Mouse (Mus musculus) embryo, embryonic 10 days (tissue): ENCODE data around the gene Gng12.
"Not testable (repeated sequence)": the region's sequence is repeated elsewhere in the genome, so short reads cannot be mapped to it uniquely, and the experiment has no call there.

Source experiments
- DNase-seq: peaks from one replicate; pipeline ENCODE4 v3.0.0-alpha.2; 2015; ENCODE audit warnings: low spot score

Gene Gng12

DNA sequence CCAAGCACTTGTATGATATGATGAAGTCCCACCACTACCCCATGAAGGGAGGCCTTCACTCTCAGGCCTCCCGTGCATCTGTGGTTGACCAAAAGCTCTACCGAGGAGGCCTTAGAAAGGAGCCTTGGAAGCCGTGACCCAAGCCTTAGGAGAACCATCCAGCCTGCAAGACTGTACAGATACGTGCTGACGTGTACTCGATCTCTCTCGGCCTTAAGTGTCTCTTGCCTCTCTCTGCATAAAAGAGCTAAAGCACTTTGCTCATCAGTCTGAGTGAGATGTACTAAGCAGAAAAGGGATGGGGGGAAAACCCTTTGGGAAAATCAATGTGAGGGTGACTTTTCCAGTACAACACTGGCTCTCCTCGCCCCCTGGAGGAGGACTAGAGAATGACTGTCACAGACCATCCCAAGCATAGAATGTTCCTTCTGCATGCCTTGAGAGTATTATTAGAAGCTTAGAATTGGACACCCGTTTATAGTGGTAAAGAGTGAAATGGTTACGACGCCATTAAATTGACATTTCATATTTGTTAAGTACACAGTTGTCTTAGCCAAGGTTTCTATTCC, 59.0 kb downstream of the Gng12 start:
- peak; percentile 43 for DNase-seq

DNA sequence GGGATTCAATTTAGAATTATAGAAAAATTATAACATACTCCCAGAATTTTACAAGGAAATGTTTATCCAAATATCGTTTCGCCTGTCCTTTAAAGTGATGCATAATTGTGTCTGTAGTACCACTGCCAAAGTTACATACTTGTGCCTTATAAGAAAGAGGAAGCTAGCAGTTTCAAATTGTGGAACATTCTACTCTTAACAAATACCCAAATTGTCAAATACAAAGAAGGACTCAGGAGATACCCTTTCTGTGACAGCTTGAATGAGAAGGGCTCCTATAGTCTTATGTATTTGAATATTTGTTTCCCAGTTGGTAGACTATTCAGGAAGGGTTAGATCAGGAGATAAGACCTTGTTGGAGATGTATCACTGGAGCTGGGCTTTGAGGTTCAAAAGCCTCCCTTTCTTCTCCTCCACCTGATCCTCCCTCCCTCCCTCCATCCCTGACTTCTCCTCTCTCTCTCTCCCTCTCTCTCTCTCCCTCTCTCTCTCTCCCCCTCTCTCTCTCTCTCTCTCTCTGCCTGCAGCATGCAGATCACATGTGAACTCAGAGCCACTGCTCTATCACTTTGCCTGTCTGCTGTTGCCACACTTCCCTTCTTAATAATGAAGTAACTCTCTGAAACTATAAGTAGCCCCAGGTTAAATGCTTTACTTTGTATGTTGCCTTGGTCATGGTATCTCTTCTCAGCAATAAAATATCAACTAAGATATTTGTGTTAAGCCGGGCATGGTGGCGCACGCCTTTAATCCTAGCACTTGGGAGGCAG, 62.5 kb downstream of the Gng12 start:
- no peak for DNase-seq

DNA sequence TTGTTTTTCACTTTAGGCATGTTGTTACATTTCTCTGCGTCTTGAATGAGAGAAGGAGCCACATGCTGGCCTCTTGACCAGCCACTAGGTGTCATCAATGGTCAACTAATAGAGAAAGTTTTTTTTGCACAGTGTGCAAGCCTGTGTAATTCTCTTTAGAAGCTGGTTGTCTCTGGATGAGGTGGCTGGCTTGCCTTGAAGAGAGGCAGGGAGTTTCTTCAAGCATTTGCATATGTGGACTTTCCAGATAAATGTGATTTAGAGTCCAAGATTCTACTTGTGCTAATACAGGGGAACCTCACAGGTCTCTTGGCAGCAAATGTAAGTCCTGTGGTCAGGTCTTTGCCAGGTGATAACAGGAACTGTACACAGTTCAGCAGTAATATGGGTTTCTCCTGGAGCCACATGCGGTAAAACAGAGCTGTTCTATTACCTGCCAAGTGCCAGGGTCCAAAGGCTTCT, 66.4 kb downstream of the Gng12 start:
- peak; percentile 72 for DNase-seq

DNA sequence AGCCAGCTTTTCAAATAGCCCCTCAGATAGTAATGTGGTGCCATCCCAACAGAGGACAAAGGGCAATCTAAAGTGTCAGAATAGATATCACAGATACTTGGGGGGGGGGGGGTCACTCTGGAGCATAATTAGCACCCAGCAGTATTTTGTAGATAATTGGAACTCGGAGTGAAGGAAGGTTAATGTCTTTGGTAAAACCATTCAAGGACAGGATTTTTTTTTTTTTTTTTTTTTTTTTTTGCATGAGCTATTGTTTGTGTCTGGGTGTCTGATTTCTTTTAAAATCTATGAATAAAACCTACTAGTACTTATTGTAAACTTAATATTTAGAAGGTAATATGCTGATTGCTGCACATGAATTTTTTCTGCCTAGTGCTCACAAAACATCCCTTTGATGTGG, 66.9 kb downstream of the Gng12 start:
- DNase-seq, result no peak

DNA sequence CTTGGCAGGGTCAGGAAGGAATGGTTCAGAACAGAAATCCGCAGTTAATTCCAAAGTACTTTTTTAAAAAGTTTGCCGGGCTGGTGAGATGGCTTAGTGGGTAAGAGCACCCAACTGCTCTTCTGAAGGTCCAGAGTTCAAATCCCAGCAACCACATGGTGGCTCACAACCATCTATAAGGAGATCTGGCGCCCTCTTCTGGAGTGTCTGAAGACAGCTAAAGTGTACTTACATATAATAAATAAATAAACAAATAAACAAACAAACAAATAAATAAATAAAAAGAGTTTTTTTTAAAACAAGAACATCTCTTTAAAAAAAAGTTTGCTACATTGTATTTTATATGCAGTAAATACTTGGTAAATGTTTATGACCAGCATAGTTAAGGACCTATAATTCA, 67.5 kb downstream of the Gng12 start:
- DNase-seq, result not testable (repeated sequence)

DNA sequence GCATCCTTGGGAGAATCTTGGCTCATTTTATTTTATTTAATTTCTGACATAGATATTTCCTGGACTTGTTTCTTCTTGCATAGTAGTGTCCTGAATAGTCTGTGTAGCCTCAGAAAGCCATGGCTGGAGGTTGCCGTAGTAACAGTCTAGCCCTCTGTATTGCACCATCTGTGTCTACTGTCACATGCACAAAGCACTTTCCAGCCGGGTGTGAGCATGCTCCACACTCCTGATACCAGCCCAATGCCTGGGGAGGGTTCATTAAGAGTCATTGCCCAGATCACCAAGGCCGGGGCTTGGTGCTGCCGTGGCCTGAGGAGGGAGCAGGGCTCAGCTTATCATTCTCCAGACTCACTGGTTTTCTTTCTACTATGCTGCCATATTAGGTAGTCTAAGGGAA, 68.0 kb downstream of the Gng12 start:
- DNase-seq, result peak; percentile 64

DNA sequence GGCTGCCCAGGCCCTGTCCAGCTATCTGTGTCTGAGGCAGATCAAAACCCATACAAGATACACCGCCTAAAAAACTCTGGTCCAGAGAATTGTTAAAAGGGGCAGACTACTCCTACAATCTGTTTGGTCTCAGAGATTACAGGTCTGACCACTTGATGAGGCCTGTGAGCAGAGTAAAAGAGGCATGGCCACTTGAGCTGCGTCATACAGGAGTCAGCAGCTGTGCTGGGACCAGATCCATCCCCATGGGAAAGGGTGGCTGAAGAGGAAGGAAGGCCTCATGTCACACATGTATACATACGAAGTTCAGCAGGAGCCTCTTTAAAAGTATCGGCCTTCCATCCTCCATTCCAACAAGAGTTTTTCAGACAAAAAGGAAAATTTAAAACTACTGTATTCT, 69.0 kb downstream of the Gng12 start:
- no peak for DNase-seq

DNA sequence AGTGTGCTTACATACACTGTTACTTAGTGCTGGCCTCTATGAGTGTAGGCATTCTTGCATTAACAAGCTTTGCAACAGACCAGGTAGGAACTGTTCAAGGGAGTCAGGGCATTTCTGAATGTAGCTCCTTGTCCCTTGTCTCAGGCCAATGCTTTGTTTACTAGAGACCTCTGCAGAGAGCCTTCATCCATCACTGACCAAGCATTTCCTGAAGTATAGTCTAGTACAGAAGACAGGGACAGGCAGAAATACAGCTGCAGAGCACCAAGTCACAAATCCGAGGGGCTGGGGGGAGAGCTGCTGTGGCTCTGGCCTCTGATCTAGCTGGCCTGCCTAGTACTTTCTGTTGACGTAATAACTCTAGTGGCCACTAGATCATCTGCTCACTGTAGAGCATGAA, 71.6 kb downstream of the Gng12 start:
- no peak for DNase-seq

DNA sequence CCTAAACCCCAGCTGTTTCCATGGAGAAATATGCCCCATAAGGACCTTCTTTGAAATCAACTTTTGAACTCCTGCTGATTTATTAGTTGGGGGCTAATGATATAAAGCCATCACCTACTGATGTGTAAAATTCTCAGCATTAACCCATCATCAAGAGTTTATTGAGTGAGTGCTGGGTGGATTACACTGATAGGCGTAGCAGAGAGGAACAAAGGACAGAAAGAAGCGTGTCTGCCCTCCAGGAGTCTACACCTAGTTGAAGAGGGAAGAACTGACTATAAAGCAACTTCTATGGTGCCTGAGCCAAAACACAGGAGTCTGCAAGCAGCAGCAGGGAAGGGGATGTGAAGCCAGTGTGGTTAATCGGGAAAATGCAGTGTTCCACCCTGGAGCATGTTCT, 73.2 kb downstream of the Gng12 start:
- no peak for DNase-seq

DNA sequence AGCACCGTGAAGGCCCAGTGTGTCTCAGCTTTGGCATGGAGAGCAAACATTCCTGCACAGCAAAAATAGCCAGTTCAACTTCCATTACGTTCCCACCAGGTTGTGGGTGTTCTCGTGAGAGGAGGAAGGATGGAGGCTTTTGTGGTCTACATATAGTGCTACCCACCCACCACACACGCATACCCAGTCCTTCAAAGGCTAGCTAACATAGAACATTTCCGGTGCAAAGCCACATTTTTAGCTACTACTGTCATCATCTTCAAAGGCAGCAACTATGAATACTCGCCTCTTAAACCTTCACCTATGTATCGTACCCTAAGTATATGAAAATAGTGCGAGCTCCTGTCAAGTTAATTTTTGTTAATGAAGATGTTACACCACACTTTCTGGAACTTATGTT, 76.1 kb downstream of the Gng12 start:
- DNase-seq, result no peak

DNA sequence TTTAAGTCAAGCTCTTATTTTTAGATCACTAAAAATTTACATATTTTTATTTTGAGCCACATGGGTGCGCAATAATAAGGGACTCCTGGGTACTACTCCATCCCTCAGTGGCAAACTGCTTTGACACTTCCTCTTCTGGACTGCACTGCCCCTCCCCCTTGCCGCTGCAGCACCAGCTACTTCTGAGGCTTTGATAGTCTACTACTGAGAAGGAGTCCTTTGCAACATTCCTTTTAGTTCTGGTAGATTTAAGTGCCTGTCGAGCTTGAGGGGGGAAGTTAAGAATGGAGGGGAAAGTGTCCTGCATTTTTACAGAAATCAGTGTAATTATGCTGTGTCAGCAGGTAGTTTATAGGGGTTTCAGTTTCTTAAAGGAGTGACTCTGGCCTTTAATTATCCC, 77.0 kb downstream of the Gng12 start:
- DNase-seq, result peak; percentile 54

DNA sequence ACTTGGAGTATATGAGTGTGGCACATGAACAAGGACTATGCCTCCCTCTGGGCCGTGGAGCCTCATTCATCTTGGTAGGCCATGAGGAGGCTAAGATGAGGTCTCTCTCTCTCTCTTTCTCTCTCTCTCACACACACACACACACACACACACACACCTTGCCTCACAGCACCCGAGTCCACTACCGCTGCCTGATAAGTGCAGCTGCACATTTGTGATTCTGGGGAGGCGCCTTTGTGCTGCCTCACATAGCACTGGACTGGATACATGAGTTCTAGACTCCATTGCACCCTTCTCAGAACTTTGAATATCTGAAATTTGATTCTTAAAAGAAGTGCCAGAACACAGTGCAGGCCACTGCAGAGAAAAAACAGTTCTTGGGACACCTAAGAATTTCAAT, 79.3 kb downstream of the Gng12 start:
- no peak for DNase-seq

DNA sequence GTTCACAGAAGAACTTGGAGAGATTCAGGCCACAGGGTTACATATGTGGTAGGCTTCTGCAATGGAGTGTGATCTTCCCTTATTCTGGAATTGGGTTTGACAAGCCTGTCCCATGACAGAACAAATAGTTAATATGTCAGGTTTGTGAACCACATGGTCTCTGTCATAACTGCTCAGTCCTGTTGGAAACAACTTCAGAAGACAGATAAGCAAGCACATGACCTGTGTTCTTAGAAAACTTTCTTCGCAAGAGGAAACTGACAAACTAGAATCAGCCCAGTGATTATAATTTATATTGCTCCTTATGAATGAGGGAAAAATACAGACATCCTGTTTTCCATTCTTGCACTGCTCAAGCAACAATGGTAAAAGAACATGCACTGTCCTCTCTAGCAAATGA, 83.0 kb downstream of the Gng12 start:
- DNase-seq, result no peak

DNA sequence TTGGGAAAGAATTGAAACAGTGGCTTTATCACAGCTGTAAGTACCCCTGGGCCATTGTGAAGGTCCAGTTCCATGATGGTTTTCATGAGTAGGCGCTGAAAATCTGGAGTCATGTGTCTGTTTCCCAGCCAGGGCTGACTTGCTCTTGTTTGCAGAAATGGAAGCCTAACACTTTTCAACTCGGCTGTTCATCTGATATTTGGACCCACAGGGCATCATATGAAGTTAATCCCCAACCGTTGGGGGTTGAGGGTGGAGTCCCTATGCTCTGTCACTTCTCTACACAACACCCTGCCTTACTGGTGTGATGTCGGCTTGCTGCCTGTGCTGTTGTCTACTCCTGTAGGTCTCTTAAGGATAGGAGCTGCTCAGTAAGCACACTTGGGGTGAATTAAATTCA, 83.8 kb downstream of the Gng12 start:
- no peak for DNase-seq

DNA sequence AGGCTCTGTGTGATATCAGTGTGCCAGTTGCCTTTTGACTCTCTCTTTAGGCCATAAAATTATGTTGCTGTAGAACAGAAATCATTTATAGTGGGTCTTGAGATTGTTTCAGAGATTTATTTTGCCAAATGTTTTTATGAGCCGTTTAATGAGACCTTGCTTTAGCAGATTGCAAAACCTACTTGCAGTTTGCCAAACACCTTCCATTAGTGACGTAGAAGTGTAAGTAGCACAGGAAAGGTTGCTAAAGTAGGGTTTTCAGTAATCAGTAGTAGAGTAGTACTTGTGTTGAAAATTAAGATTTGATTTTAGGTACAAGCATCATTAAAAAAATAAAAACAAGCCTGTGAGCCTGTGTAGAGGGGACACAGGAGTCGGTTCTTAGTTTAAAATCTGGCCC, 85.2 kb downstream of the Gng12 start:
- DNase-seq, result no peak

DNA sequence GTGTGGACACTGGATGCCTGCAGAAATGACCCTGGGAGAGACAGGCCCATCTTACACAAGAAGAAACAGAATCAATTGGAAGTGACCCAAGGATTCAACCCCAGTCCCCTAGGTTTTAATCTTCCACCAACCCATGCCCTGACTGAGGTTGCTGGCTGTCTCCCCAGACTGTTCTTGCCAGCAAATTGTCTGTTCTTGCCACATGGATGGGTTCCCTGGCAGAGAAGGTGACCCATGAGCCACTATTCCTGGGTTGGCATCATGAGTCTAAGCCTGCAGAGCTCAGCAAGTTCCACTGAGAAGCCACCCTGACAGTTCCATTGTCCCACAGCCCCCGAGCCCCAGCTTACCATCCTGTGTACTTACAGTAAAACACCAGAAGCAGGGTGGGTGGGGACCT, 85.7 kb downstream of the Gng12 start:
- DNase-seq, result no peak

DNA sequence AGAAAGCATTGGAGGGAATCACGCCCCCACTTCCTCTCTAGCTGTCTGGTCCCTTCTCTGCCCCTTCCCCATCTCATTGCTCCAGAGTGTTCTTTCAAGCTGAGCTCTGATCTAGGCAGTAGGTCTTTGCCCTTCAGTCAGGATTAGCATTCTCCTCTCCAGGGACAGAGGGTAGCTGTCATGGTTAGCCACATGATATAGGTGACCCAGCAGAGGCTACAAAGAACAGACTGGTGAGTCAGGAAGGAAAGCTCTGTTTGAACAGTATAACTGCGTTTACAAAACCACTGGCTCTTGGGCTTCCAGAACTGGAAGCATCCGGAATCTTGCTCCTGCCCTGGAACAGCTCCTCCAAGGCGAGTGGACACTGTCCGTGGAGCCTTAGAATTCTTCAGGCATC, 87.9 kb downstream of the Gng12 start:
- no peak for DNase-seq

DNA sequence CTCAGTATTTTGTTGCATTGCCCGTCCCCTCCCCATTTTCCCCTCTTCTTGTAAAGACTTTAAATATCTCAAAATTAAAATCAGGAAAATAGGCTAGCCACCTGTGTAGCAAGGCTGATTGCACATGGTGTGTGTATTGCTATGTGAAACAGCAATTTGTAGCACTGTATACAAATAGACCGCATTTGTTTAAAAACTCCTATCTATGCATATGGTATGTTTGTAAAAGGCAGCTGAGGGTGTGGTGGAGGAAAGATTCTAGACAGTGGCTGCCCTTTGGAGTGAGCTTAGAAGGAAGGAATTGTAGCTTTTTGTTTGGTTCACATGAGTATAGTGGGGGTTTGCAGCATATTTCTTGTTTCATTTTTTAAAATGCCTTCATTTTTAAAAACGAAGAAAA, 88.5 kb downstream of the Gng12 start:
- no peak for DNase-seq

DNA sequence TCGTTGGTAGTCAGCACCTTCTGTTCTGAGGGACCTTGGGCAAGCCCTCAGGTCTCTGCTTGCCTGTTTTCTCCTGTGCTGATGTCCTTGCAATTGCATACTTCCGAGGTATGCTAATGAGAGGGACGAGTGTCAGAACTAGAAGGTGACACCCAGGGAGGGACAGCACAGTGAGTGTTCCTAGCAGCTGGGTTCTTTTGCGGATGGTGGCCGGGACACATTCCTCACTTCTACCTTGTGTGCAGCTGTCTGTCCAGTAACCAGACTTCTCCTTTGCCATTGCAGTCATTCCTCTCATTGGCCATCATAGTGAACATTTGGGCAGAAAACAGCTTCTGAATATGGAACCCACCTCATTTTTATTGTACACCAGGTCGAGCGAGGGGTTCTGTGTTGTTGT, 89.3 kb downstream of the Gng12 start:
- no peak for DNase-seq

DNA sequence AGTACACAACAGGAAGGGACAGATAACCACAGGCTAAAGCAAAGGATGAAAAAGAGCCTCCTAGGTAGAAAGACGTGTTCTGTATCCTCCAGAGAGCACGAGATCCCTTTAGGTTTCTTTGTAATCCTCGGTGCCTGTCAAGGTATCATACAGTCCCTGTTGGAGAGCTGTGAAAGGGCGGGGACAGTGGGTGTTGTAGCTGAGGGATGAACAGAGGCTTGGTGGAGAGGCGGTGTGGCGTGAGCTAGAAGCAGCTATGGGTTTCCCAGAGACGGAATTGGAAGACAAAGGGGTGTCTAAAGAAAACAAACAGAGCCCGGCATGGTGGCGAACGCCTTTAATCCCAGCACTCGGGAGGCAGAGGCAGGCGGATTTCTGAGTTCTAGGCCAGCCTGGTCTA, 89.9 kb downstream of the Gng12 start:
- DNase-seq, result no peak

DNA sequence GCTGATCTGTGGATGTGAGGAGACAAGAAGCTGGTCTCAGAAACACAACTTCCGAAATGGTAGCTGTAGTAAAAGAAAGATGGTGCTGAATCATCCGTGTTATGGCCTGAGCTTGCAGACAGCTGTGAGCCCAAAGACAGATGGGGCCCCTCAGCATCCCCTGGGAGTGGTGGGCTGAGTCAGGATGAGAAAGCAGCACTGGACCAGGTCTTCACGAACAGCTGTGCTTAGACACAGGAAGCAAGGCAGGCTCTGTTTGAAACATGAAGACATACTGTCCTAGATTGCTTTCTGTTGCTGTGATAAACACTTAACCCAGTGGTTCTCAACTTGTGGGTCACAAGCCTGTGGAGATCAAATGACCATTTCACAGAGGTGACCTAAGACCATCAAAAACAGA, 91.4 kb downstream of the Gng12 start:
- peak; percentile 23 for DNase-seq

DNA sequence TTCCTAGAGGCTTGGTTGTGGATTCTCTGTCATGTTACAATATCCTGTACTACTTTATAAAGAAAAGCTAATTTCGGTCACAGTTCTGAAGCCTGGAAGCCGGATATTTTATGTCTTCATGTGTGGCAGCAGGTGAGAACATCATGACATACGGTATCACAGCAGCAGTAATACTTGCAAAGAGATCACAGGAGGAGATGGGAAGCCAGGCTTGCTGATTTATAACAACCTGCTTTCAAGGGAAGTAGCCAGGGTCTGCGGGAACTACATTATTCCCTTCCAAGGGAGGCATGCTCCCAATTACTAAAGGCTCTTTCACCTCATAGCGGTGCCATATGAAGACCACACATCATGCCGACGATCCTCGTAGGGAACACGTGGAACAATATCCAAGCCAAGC, 92.2 kb downstream of the Gng12 start:
- no peak for DNase-seq

DNA sequence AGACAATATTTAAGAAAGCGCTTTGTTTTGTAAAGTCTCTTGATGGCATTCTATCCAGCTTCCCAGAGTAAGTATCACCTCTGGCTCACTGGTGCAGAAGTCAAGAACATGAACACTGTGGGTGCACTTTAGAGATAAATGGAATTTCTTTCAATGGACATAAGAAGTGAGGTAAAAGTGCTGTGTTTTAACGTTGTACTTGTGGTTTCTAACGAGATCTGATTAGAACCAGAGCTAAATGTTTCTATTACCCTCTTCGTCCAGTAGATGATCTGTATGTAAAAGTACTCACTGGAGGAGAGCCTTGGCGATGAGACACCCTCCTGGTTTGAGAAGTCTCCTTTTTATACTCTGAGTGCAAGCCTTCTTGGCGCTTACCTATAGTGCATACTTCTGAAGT, 92.8 kb downstream of the Gng12 start:
- no peak for DNase-seq

DNA sequence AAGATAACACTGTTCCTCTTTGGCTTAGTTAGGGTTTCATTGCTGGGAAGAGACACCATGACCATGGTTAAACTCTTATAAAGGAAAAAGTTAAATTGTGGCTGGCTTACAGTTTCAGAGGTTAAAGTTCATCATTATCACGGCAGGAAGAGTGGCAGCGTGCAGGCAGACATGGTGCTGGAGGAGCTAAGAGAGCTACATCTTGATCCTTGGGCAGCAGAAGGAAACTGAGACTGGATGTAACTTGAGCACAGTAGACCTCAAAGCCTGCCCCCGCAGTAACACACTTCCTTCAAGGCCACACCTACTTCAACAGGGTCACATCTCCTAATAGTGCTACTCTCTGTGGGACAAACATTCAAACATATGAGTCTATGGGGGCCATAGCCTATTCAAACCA, 93.3 kb downstream of the Gng12 start:
- no peak for DNase-seq
